In the genomic region with DNA sequence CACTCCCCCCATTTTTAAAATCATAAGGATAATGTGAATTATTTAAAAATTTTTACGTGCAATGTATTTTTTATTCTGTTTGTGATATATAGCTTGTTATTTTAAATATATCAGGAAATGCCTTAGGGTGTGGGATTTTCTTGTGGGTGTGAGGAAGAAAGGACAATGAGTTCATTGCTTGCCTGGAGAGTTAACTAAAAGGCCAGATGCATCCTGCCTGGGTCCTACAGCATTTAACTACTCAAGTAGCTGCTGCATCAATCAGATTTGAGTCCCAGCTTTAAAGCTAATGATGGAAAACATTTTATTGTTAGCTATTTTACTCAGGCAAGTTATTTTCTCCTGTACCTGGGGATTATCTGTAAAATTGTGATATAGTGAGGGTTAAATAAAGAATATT, we compare ENCODE assay signal across 30 mouse cellular contexts. TPM values are rescaled to one million over a fixed set of nuclear protein-coding genes. Genes with fewer than 3 reads are reported as not detected.
DNase-seq lines count a peak whose midpoint lies in the region; ATAC-seq and TF ChIP-seq lines count a peak whose summit lies in the region.
"Had no signal": no experiment of that assay in that cellular context is flagged by ENCODE, and none has a peak within 500 bp of the region (broad histone marks: within the 10 kb centered on the region; RNA-seq: fewer than 3 reads in every experiment).

No protein-coding gene starts in this region.

- no peak overlapping the region for H3K9ac ChIP-seq in heart, postnatal 0 days (replicated peaks; ENCODE audit: low read depth, low read length)
- H3K9ac ChIP-seq in midbrain, embryonic 11.5 days (ENCODE audit: low read length) = no peak overlapping the region
- H3K9ac ChIP-seq: forebrain, postnatal 0 days; hindbrain, embryonic 14.5 days; kidney, embryonic 15.5 days; liver, embryonic 12.5 days; liver, postnatal 0 days; neural tube, embryonic 12.5 days had no signal

- no peak for TF ChIP-seq EP300 in heart, postnatal 0 days (IDR thresholded peaks at IDR 0.05; ENCODE audit: low read depth)

- intact Hi-C loops in heart, postnatal 36 days (cut with DNase I) = no loop called here

- TF ChIP-seq CTCF in heart, postnatal 0 days (IDR thresholded peaks at IDR 0.05; ENCODE audit: low read depth) = no peak

- DNase-seq in heart, adult 11 months = peak; percentile 93
- no peak for DNase-seq in heart, postnatal 36 days
- no peak for DNase-seq in heart, postnatal 0 days (ENCODE audit: low spot score)
- DNase-seq in heart, postnatal 4 days = no peak
- DNase-seq in midbrain, embryonic 10.5 days (ENCODE audit: low spot score) = no peak
- no peak for DNase-seq in midbrain, embryonic 11.5 days (ENCODE audit: low spot score, missing footprints)
- no peak for DNase-seq in urinary bladder, postnatal 14 days (ENCODE audit: low spot score)
- DNase-seq: adrenal gland, adult 2 months; adrenal gland, postnatal 36 days; cerebellum, adult 2 months; cerebellum, postnatal 14 days; forebrain, postnatal 0 days; gastrocnemius, postnatal 14 days; kidney, adult 18-20 months; kidney, postnatal 25 days; left cerebral cortex, postnatal 4 days; liver, postnatal 0 days; lung, postnatal 10 days; right cerebral cortex, adult 18-20 months; right cerebral cortex, postnatal 4 days; thymus, adult 2 months; thymus, postnatal 36 days had no signal

- no peak overlapping the region for H3K4me3 ChIP-seq in heart, postnatal 0 days (ENCODE audit: low read depth, low read length)
- H3K4me3 ChIP-seq in midbrain, embryonic 10.5 days = no peak overlapping the region
- H3K4me3 ChIP-seq in midbrain, embryonic 11.5 days (ENCODE audit: low read depth, low read length) = no peak overlapping the region
- H3K4me3 ChIP-seq: kidney, embryonic 15.5 days; liver, embryonic 12.5 days; myocyte; neural tube, embryonic 12.5 days had no signal

- H3K27ac ChIP-seq in heart, postnatal 0 days (ENCODE audit: low read depth) = peak overlapping the region; percentile 81
- H3K27ac ChIP-seq in midbrain, embryonic 10.5 days (replicated peaks) = peak overlapping the region; percentile 49; the same call in 1 of the 2 replicates
- no peak overlapping the region for H3K27ac ChIP-seq in midbrain, embryonic 11.5 days (ENCODE audit: low read depth, low read length)
- H3K27ac ChIP-seq: hindbrain, embryonic 14.5 days; kidney, embryonic 15.5 days; liver, embryonic 12.5 days; macrophage; neural tube, embryonic 12.5 days had no signal

- WGBS in heart, postnatal 0 days = 64% methylated on average over 1 of the region's 1 CpGs
- WGBS in midbrain, embryonic 10.5 days = 88% methylated on average over 1 of the region's 1 CpGs
- 81% methylated on average over 1 of the region's 1 CpGs for WGBS in midbrain, embryonic 11.5 days

- no peaks in the 10 kb centered on the region for H3K36me3 ChIP-seq in heart, postnatal 0 days (replicated peaks; ENCODE audit: control insufficient read depth, insufficient read depth, low read length)
- peaks cover 8% of the 10 kb centered on the region for H3K36me3 ChIP-seq in midbrain, embryonic 10.5 days
- H3K36me3 ChIP-seq in midbrain, embryonic 11.5 days (ENCODE audit: control insufficient read depth, insufficient read depth, low read length) = no peaks in the 10 kb centered on the region
- H3K36me3 ChIP-seq: neural tube, embryonic 12.5 days had no signal

- ATAC-seq in heart, postnatal 0 days (ENCODE audit: insufficient read depth, low read depth) = no peak
- ATAC-seq in midbrain, embryonic 11.5 days (ENCODE audit: low FRiP score) = no peak
- ATAC-seq: activated CD4-positive, CD25-positive, alpha-beta regulatory T cell, adult 4 months; forebrain, postnatal 0 days; liver, embryonic 12.5 days; liver, postnatal 0 days had no signal

- no peak overlapping the region for H3K4me2 ChIP-seq in heart, postnatal 0 days (ENCODE audit: low read depth, low read length)
- H3K4me2 ChIP-seq in midbrain, embryonic 11.5 days = no peak overlapping the region
- H3K4me2 ChIP-seq: hindbrain, embryonic 14.5 days; kidney, embryonic 15.5 days; liver, embryonic 12.5 days; neural tube, embryonic 12.5 days had no signal

- no peaks in the 10 kb centered on the region for H3K4me1 ChIP-seq in heart, postnatal 0 days (ENCODE audit: control insufficient read depth, insufficient read depth)
- H3K4me1 ChIP-seq in midbrain, embryonic 10.5 days = peaks cover 34% of the 10 kb centered on the region
- peaks cover 4% of the 10 kb centered on the region for H3K4me1 ChIP-seq in midbrain, embryonic 11.5 days (ENCODE audit: control insufficient read depth, insufficient read depth, low read length)
- H3K4me1 ChIP-seq: liver, embryonic 12.5 days had no signal

- H3K27me3 ChIP-seq in heart, postnatal 0 days (ENCODE audit: control insufficient read depth, insufficient read depth, low read length) = no peaks in the 10 kb centered on the region
- no peaks in the 10 kb centered on the region for H3K27me3 ChIP-seq in midbrain, embryonic 10.5 days (ENCODE audit: low read depth, poor library complexity, severe bottlenecking)
- no peaks in the 10 kb centered on the region for H3K27me3 ChIP-seq in midbrain, embryonic 11.5 days (ENCODE audit: control insufficient read depth, insufficient read depth, low read length)
- H3K27me3 ChIP-seq: CH12.LX; kidney, embryonic 15.5 days; liver, embryonic 12.5 days; neural tube, embryonic 12.5 days had no signal

- H3K9me3 ChIP-seq in heart, postnatal 0 days (replicated peaks; ENCODE audit: control insufficient read depth, low read length) = no peaks in the 10 kb centered on the region
- no peaks in the 10 kb centered on the region for H3K9me3 ChIP-seq in midbrain, embryonic 10.5 days (replicated peaks)
- H3K9me3 ChIP-seq in midbrain, embryonic 11.5 days (ENCODE audit: control insufficient read depth, low read length) = no peaks in the 10 kb centered on the region
- H3K9me3 ChIP-seq: kidney, embryonic 15.5 days; liver, embryonic 12.5 days; neural tube, embryonic 12.5 days had no signal

RNA-seq across cellular contexts. Expression of a gene that starts 45.6 kb away (rescaled TPM):
- total RNA-seq in heart, postnatal 36 days (2021) = 100 to 1,000 TPM; 147 to 159 TPM
- total RNA-seq in heart, postnatal 0 days (2014; rRNA removed; ENCODE audit: low replicate concordance) = 47.8 and 48.7 TPM in 2 replicates
- polyA plus RNA-seq in heart, postnatal 0 days (2015; fragmentation: Nextera tagmentation; extraction: Ambion mirVana) = 39.5 and 40.0 TPM in 2 replicates
- total RNA-seq in heart, postnatal 4 days (2021) = 100 to 1,000 TPM; 139 to 146 TPM
- polyA plus RNA-seq in midbrain, embryonic 10.5 days (2016; fragmentation: Nextera tagmentation; extraction: Ambion mirVana) = 61.9 and 81.6 TPM in 2 replicates
- polyA plus RNA-seq in midbrain, embryonic 11.5 days (2014; fragmentation: Nextera tagmentation; extraction: Ambion mirVana) = 107 and 118 TPM in 2 replicates
